Mouse (Mus musculus) limb, embryonic 14.5 days (tissue): ENCODE measurements at regions not wholly inside any gene's neighbourhood (a gene's known extent, or its start where the extent isn't known, plus 50 kb on each side); places are given as distances from the start of the nearest gene placed in this dataset.
A peak's percentile ranks its signal among the peaks of the same experiment; 100 is the strongest.

Experiments used
- ATAC-seq: fragments of 200-750 bp; cut with Nextera tagmentation; 2 replicates; pipeline ENCODE4 v1.8.0; 2017; ENCODE audit warnings: low read depth, moderate number of reproducible peaks, moderate TSS enrichment; ENCODE audit not compliant: low FRiP score
- DNase-seq: peaks from one replicate; pipeline ENCODE4 v3.0.0-alpha.2; 2015; ENCODE audit warnings: low spot score
- H3K27ac ChIP-seq: fragments of 300-500 bp; sonication (generic); replicated peaks from 2 replicates; pipeline ENCODE4 v1.5.1; 2014; ENCODE audit warnings: low read depth, mild to moderate bottlenecking, low read length, moderate library complexity, mixed read lengths
- H3K27me3 ChIP-seq: fragments of 300-500 bp; sonication (generic); 2 replicates; pipeline ENCODE4 v1.6.1; 2014; ENCODE audit warnings: low read length, mixed read lengths; ENCODE audit not compliant: control insufficient read depth, insufficient read depth
- H3K36me3 ChIP-seq: fragments of 300-500 bp; sonication (generic); 2 replicates; pipeline ENCODE4 v1.6.1; 2014; ENCODE audit warnings: mild to moderate bottlenecking, low read length, moderate library complexity, mixed read lengths; ENCODE audit not compliant: control insufficient read depth, insufficient read depth
- H3K4me1 ChIP-seq: fragments of 300-500 bp; sonication (generic); 2 replicates; pipeline ENCODE4 v1.6.1; 2014; ENCODE audit warnings: antibody characterized with exemption, low read length, mixed read lengths; ENCODE audit not compliant: control insufficient read depth, insufficient read depth
- H3K4me2 ChIP-seq: fragments of 300-500 bp; sonication (generic); replicated peaks from 2 replicates; pipeline ENCODE4 v1.6.1; 2014; ENCODE audit warnings: low read depth, mild to moderate bottlenecking, low read length, moderate library complexity; ENCODE audit not compliant: severe bottlenecking
- H3K4me3 ChIP-seq: fragments of 300-500 bp; sonication (generic); replicated peaks from 2 replicates; pipeline ENCODE4 v1.5.1; 2014; ENCODE audit warnings: low read length
- H3K9ac ChIP-seq: fragments of 300-500 bp; sonication (generic); 2 replicates; pipeline ENCODE4 v1.6.1; 2014; ENCODE audit warnings: mild to moderate bottlenecking, low read depth, low read length, moderate library complexity; ENCODE audit not compliant: severe bottlenecking
- H3K9me3 ChIP-seq: fragments of 300-500 bp; sonication (generic); 2 replicates; pipeline ENCODE4 v1.6.1; 2016; ENCODE audit warnings: low read length; ENCODE audit not compliant: control insufficient read depth
- POLR2A ChIP-seq: fragments of 200-500 bp; IDR thresholded peaks from 2 replicates; pipeline ENCODE4 v1.8.0; 2012; ENCODE audit warnings: inconsistent platforms, mild to moderate bottlenecking, moderate library complexity, borderline replicate concordance; ENCODE audit not compliant: insufficient read depth, insufficient read length; ENCODE audit errors: extremely low read depth
- WGBS: fragments of 180-500 bp; shearing (Covaris S2); extraction: QIAGEN DNeasy Blood & Tissue Kit; methylation state at CpG from one replicate; pipeline ENCODE4 v1.1.7; 2014; 5-methylcytosine and 5-hydroxymethylcytosine counted together

GRCm38 (mm10) chr14:25365226-25365800 is 93.7 kb upstream of the Zmiz1 start:
- Histone ChIP-seq H3K4me2 (no peak overlapping the region), H3K36me3 (no peaks in the 10 kb centered on the region), H3K27me3 (no peaks in the 10 kb centered on the region), H3K4me3 (no peak overlapping the region), H3K9ac (no peak overlapping the region), H3K9me3 (no peaks in the 10 kb centered on the region), H3K4me1 (peaks cover 18% of the 10 kb centered on the region), H3K27ac (no peak overlapping the region)
- 43% methylated on average over 10 of the region's 10 CpGs for WGBS
- DNase-seq (peak; percentile 61), ATAC-seq (peak; percentile 47; the same call in 1 of the 2 replicates)
- TF ChIP-seq POLR2A = no peak

GRCm38 (mm10) chr14:25366009-25366408 is 93.0 kb upstream of the Zmiz1 start:
- peak; percentile 53 for DNase-seq
- TF ChIP-seq POLR2A = no peak
- H3K36me3 ChIP-seq = no peaks in the 10 kb centered on the region
- no peak overlapping the region for H3K27ac ChIP-seq
- 79% methylated on average over 5 of the region's 5 CpGs for WGBS
- H3K27me3 ChIP-seq = no peaks in the 10 kb centered on the region
- no peak overlapping the region for H3K4me2 ChIP-seq
- H3K9ac ChIP-seq = no peak overlapping the region
- peaks cover 24% of the 10 kb centered on the region for H3K4me1 ChIP-seq
- no peak overlapping the region for H3K4me3 ChIP-seq
- ATAC-seq = no peak
- no peaks in the 10 kb centered on the region for H3K9me3 ChIP-seq

GRCm38 (mm10) chr14:25370306-25371020 is 88.5 kb upstream of the Zmiz1 start:
- no peak for DNase-seq
- TF ChIP-seq POLR2A = no peak
- ATAC-seq = no peak
- Histone ChIP-seq H3K27ac (peak overlapping the region; percentile 72), H3K4me2 (no peak overlapping the region), H3K36me3 (no peaks in the 10 kb centered on the region), H3K9ac (no peak overlapping the region), H3K4me1 (peaks cover 24% of the 10 kb centered on the region), H3K4me3 (no peak overlapping the region), H3K9me3 (no peaks in the 10 kb centered on the region), H3K27me3 (no peaks in the 10 kb centered on the region)
- WGBS = 85% methylated on average over 6 of the region's 6 CpGs

GRCm38 (mm10) chr14:25371021-25371400 is 88.0 kb upstream of the Zmiz1 start:
- no peaks in the 10 kb centered on the region for H3K36me3 ChIP-seq
- ATAC-seq (no peak), DNase-seq (no peak)
- H3K9ac ChIP-seq = no peak overlapping the region
- TF ChIP-seq POLR2A = no peak
- no peaks in the 10 kb centered on the region for H3K9me3 ChIP-seq
- H3K4me1 ChIP-seq = peaks cover 20% of the 10 kb centered on the region
- peak overlapping the region; percentile 72 for H3K27ac ChIP-seq
- no peak overlapping the region for H3K4me3 ChIP-seq
- no peaks in the 10 kb centered on the region for H3K27me3 ChIP-seq
- H3K4me2 ChIP-seq = no peak overlapping the region
- WGBS = 70% methylated on average over 5 of the region's 5 CpGs

- Histone ChIP-seq H3K9ac (no peak overlapping the region), H3K27me3 (no peaks in the 10 kb centered on the region), H3K4me3 (no peak overlapping the region), H3K27ac (peak overlapping the region; percentile 72), H3K36me3 (no peaks in the 10 kb centered on the region), H3K4me2 (no peak overlapping the region), H3K4me1 (peaks cover 16% of the 10 kb centered on the region), H3K9me3 (no peaks in the 10 kb centered on the region)
- no peak for TF ChIP-seq POLR2A
- peak; percentile 39 for DNase-seq
- ATAC-seq = peak; percentile 57; the same call in 1 of the 2 replicates
- WGBS = 30% methylated on average over 4 of the region's 4 CpGs
Observed at GRCm38 (mm10) chr14:25371661-25372060, 87.3 kb upstream of the Zmiz1 start.
